ENCODE assay signal across 8 mouse cellular contexts in genomic region chr17:27051514-27051913, GRCm38 (mm10). TPM values are rescaled to one million over a fixed set of nuclear protein-coding genes. Genes with fewer than 3 reads are reported as not detected.
DNase-seq lines count a peak whose midpoint lies in the region; ATAC-seq lines count a peak whose summit lies in the region.

No protein-coding gene starts in this region.

- no peaks in the 10 kb centered on the region for H3K9me3 ChIP-seq in forebrain, embryonic 11.5 days (ENCODE audit: control insufficient read depth, low read length)
- no peaks in the 10 kb centered on the region for H3K9me3 ChIP-seq in forebrain, embryonic 12.5 days
- no peaks in the 10 kb centered on the region for H3K9me3 ChIP-seq in lung, embryonic 15.5 days

- no peaks in the 10 kb centered on the region for H3K36me3 ChIP-seq in forebrain, embryonic 11.5 days (ENCODE audit: control insufficient read depth, insufficient read depth, low read length)
- H3K36me3 ChIP-seq in forebrain, embryonic 12.5 days (replicated peaks): no peaks in the 10 kb centered on the region
- H3K36me3 ChIP-seq in lung, embryonic 15.5 days: no peaks in the 10 kb centered on the region

- H3K27me3 ChIP-seq in forebrain, embryonic 11.5 days (ENCODE audit: control insufficient read depth, insufficient read depth, low read length): peaks cover 8% of the 10 kb centered on the region
- peaks cover 26% of the 10 kb centered on the region for H3K27me3 ChIP-seq in forebrain, embryonic 12.5 days
- H3K27me3 ChIP-seq in lung, embryonic 15.5 days: no peaks in the 10 kb centered on the region

- ATAC-seq in forebrain, embryonic 11.5 days (replicated peaks; ENCODE audit: low FRiP score): 0 out of 2 replicates have a peak, but pooled peaks have one; percentile 33
- ATAC-seq in forebrain, embryonic 12.5 days (ENCODE audit: low FRiP score): no peak
- peak; percentile 32; the same call in 1 of the 2 replicates for ATAC-seq in lung, embryonic 15.5 days (ENCODE audit: borderline replicate concordance, extremely low read depth, low FRiP score, low TSS enrichment)

- no peak overlapping the region for H3K4me2 ChIP-seq in forebrain, embryonic 11.5 days (ENCODE audit: low read depth, low read length, severe bottlenecking)
- H3K4me2 ChIP-seq in forebrain, embryonic 12.5 days: no peak overlapping the region
- peak overlapping the region; percentile 39 for H3K4me2 ChIP-seq in lung, embryonic 15.5 days

- H3K4me1 ChIP-seq in forebrain, embryonic 11.5 days (replicated peaks; ENCODE audit: control insufficient read depth, insufficient read depth, low read length): no peaks in the 10 kb centered on the region
- peaks cover 4% of the 10 kb centered on the region; the same call in 1 of the 2 replicates for H3K4me1 ChIP-seq in forebrain, embryonic 12.5 days
- peaks cover 28% of the 10 kb centered on the region for H3K4me1 ChIP-seq in lung, embryonic 15.5 days

- H3K9ac ChIP-seq in forebrain, embryonic 11.5 days (ENCODE audit: low read length): no peak overlapping the region
- H3K9ac ChIP-seq in forebrain, embryonic 12.5 days: no peak overlapping the region
- no peak overlapping the region for H3K9ac ChIP-seq in lung, embryonic 15.5 days

- WGBS in forebrain, embryonic 11.5 days: 37% methylated on average over 10 of the region's 11 CpGs
- 32% methylated on average over 11 of the region's 11 CpGs for WGBS in forebrain, embryonic 12.5 days
- 38% methylated on average over 10 of the region's 11 CpGs for WGBS in lung, embryonic 15.5 days

- H3K27ac ChIP-seq in forebrain, embryonic 11.5 days (ENCODE audit: low read depth, low read length): no peak overlapping the region
- no peak overlapping the region for H3K27ac ChIP-seq in forebrain, embryonic 12.5 days
- H3K27ac ChIP-seq in lung, embryonic 15.5 days: peak overlapping the region; percentile 27; the same call in 1 of the 2 replicates

- peak; percentile 67 for DNase-seq in forebrain, embryonic 11.5 days (ENCODE audit: low spot score)
- peak; percentile 63 to 87 for DNase-seq in adrenal gland, postnatal 36 days
- peak; percentile 81 for DNase-seq in induced T-regulatory cell, adult 2 months (ENCODE audit: low read depth)
- peak; percentile 82 for DNase-seq in thymus, postnatal 14 days
- DNase-seq in ovary, postnatal 14 days (ENCODE audit: low spot score): no peak
- DNase-seq in spleen, adult 12 weeks (ENCODE audit: low spot score): no peak

- H3K4me3 ChIP-seq in forebrain, embryonic 11.5 days (ENCODE audit: low read depth, low read length): no peak overlapping the region
- no peak overlapping the region for H3K4me3 ChIP-seq in forebrain, embryonic 12.5 days (replicated peaks)
- no peak overlapping the region for H3K4me3 ChIP-seq in lung, embryonic 15.5 days

RNA-seq across cellular contexts. Expression of gene Itpr3, which starts 5.6 kb away (rescaled TPM):
- polyA plus RNA-seq in forebrain, embryonic 11.5 days (2014; fragmentation: Nextera tagmentation; extraction: Ambion mirVana): 1.7 and 2.2 TPM in 2 replicates
- polyA plus RNA-seq in forebrain, embryonic 12.5 days (2016; fragmentation: Nextera tagmentation; extraction: Ambion mirVana): 1.6 and 3.3 TPM in 2 replicates
- 1 to 10 TPM; 5.9 to 6.3 TPM for total RNA-seq in adrenal gland, postnatal 36 days (2021)
- 4.7 and 4.9 TPM in 2 replicates for polyA plus RNA-seq in lung, embryonic 15.5 days (2015; fragmentation: Nextera tagmentation; extraction: Ambion mirVana)

RNA-seq across cellular contexts. Expression of gene Bak1, which starts 22.7 kb away (rescaled TPM):
- 6.6 and 7.6 TPM in 2 replicates for polyA plus RNA-seq in forebrain, embryonic 11.5 days (2014; fragmentation: Nextera tagmentation; extraction: Ambion mirVana)
- 3.0 and 3.1 TPM in 2 replicates for polyA plus RNA-seq in forebrain, embryonic 12.5 days (2016; fragmentation: Nextera tagmentation; extraction: Ambion mirVana)
- total RNA-seq in adrenal gland, postnatal 36 days (2021): 10 to 100 TPM; 29.3 to 42.4 TPM
- 5.2 and 6.0 TPM in 2 replicates for polyA plus RNA-seq in lung, embryonic 15.5 days (2015; fragmentation: Nextera tagmentation; extraction: Ambion mirVana)

Comparison
In these comparisons a context has a peak if more than half of its experiments do, and no peak if none do; other contexts are left out.
1. DNase-seq: peak in forebrain, embryonic 11.5 days (single experiment), adrenal gland, postnatal 36 days (2 of 2), induced T-regulatory cell, adult 2 months (single experiment) and thymus, postnatal 14 days (single experiment); none in ovary, postnatal 14 days (single experiment) and spleen, adult 12 weeks (single experiment).